Mouse (Mus musculus) T-helper 1 cell (primary cell): ENCODE data around the gene Klhl22.

Experiments
- in situ Hi-C: fragments of 300-600 bp; cut with MboI, MseI; formaldehyde crosslinking; loops from one replicate; pipeline ENCODE4 v1.15.1; 2025; ENCODE audit warnings: high pct_unique_total_duplicates

The Klhl22 gene

GRCm38 (mm10) chr16:17801777-17802455 is 42.5 kb downstream of the Klhl22 start:
- in situ Hi-C loops: no loop called here

- in situ Hi-C loops: no loop called here
Observed at GRCm38 (mm10) chr16:17802456-17802838, 43.0 kb downstream of the Klhl22 start.

DNA sequence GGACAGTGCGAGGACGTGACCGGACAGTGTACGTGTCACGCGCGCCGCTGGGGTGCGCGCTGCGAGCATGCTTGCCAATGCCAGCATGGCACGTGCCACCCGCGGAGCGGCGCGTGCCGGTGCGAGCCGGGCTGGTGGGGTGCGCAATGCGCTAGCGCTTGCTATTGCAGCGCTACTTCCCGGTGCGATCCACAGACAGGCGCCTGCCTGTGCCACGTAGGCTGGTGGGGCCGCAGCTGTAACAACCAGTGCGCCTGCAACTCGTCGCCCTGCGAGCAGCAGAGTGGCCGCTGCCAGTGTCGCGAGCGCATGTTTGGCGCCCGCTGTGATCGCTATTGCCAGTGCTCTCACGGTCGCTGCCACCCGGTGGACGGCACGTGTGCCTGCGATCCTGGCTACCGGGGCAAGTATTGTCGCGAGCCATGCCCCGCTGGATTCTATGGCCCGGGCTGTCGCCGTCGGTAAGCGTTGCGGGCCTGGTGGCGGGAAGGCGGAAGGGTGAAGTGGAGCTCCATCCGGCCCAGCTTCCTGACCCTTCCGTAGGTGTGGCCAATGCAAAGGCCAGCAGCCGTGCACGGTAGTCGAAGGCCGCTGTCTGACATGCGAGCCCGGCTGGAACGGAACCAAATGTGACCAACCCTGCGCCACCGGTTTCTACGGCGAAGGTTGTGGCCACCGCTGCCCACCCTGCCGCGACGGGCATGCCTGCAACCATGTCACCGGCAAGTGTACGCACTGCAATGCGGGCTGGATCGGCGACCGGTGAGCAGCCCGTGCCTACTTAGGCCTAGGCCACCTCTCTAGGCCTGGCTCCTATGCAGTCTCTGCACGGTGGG is 43.6 kb downstream of the Klhl22 start:
- in situ Hi-C loops: no loop called here

GRCm38 (mm10) chr16:17803675-17804448 is 44.4 kb downstream of the Klhl22 start:
- in situ Hi-C loops: no loop called here

DNA sequence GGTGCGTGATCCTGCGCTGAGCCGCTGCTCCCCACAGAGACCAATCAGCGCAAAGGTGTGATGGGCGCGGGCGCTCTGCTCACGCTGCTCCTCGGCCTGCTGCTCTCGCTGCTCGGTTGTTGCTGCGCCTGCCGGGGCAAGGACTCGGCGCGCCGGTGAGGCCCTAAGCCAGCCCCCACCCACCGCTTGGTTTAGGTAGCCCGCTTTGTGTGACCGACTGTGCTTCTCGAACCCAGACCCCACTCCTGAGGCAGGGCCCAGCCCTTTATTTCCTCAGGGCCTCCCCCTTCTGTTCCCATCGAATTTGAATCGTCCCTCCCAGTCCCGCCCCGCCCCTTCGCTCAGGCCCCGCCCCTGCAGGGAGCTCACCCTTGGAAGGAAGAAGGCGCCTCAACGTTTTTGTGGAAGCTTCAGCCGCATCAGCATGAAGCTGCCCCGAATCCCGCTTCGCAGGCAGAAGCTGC is 45.1 kb downstream of the Klhl22 start:
- in situ Hi-C loops: no loop called here

- in situ Hi-C loops: no loop called here
Observed at GRCm38 (mm10) chr16:17804982-17805381, 45.6 kb downstream of the Klhl22 start.

DNA sequence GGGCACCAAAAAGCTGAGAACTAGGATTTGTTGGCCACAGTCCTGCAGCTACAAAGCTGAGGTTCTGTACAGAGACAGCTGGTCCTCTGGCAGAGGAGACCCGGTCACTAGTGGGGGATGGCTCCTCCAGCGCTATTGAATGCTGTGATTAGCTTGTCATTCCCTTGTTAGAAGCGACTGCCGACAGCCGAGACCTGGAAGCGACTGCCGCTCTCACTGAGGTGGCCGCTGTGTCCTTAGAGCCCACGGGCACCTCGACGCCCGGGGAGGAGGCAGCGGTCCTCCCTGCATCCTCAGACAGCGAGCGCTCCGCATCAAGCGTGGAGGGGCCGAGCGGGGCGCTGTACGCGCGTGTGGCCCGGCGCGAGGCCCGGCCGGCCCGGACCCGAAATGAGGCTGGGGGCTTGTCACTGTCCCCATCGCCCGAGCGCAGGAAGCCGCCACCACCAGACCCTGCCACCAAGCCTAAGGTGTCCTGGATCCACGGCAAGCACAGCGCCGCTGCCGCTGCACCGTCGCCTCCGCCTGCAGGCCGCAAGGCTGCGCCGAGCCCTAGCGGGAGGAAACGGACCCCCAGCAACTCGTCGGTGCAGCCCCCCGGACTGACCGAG is 47.3 kb downstream of the Klhl22 start:
- in situ Hi-C loops: no loop called here

- in situ Hi-C loops: no loop called here
Observed at GRCm38 (mm10) chr16:17807192-17808009, 48.0 kb downstream of the Klhl22 start.

DNA sequence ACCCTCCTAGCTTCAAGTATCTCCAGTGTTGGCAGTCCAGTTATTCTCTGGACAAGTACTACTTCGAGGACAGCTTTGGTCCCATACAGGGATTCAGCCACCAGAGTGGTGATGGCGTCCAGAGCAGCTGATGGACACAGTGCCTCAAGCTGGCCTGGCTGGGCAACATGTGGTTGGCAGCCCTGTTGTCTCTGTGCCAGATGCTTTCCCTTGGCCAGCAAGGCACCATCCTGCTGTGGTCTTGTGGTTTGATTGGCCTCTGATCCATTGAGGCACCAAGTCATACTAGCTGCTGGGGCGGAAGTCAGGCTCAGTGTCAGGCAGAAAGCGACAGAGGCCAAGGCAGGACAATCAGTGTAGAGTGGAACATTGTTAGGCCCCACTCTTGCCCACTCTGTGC is 49.7 kb downstream of the Klhl22 start:
- in situ Hi-C loops: no loop called here

DNA sequence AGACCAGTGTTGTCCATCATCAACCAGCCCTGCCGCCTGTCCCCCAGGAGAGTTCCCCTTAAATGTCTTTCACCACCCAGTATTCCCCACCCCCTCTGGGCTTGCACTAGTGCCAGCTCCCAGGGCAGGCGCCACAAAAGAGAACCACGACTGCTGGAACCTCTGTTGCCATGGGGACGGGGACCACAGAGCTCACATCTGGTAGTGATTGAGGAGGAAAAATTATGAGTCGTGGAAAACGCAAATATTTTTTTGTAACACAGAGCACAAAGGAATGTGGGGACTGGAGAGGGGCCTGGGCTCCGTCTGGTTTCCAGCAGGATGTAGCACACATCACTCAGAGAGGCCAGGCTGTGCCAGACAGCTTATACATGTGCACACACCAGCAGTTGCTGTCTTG is 50.3 kb downstream of the Klhl22 start:
- in situ Hi-C loops: no loop called here

GRCm38 (mm10) chr16:17812120-17812519 is 52.7 kb downstream of the Klhl22 start:
- in situ Hi-C loops: no loop called here

- in situ Hi-C loops: no loop called here
Observed at GRCm38 (mm10) chr16:17813173-17813572, 53.8 kb downstream of the Klhl22 start.

DNA sequence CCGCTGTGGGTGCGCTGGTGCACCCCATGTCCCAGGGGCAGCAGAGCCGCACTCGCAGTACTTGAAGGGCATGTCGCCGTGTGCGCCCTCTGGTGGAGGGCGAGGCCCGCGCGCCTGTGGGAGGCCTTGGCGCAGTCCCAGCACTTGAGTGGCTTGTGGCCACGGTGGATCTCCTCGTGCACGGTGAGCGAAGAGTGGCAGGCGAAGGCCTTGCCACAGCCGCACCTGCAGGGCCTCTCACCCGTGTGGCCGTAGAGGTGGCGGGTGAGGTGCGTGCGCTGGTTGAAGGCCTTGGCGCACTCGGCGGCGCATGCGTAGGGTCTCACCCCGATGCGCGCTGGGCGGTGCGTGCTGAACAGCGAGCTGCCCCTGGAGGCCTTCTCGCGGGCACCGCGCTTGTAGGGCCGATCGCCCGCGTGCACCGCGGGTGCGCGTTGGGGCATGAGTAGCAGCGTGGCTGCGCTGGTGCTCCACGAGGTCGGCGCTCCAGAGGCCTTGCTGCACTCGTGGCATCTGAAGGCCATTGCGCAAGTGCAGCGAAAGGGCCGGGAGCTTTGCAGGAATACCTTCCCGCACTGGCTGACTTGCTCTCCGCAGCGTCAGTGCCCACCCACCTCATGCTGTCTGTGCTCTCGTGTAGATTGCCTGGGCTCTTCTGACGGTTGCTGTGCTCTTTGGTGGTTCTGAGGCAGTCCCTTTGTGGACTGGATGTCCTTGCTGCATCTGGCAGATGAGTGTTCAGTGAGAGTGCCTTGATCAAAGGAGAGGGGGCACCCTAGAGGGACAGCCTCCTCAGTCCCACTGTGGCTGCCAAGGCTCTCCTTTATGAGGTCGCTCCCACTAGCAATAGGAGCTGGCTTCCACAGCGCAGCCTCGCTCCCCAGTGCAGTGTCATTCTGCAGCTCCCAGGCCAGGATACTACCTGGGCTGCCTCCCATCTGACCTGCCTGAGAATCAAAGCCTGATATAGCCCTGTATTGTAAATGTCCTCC is 56.3 kb downstream of the Klhl22 start:
- in situ Hi-C loops: no loop called here

DNA sequence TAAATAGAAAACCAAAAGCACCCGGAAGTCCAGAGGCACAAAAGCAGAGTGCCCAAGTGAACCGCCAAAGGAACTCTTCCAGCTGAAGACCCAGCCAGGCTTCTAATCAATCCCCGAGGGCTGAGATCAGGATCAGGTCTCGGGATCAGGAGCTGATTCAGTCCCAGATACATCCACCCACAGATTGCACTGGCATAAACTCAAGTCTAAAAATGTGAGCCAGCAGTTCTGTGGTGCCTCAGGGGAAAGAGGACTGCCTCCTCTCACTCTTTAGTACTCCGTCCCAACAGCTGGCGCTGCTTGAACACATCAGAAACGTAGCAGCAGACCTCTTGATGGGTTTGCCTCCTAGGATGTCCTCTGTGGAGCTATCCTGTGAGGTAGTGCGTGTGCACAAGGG is 57.1 kb downstream of the Klhl22 start:
- in situ Hi-C loops: no loop called here

- in situ Hi-C loops: no loop called here
Observed at GRCm38 (mm10) chr16:17826500-17826899, 67.1 kb downstream of the Klhl22 start.

DNA sequence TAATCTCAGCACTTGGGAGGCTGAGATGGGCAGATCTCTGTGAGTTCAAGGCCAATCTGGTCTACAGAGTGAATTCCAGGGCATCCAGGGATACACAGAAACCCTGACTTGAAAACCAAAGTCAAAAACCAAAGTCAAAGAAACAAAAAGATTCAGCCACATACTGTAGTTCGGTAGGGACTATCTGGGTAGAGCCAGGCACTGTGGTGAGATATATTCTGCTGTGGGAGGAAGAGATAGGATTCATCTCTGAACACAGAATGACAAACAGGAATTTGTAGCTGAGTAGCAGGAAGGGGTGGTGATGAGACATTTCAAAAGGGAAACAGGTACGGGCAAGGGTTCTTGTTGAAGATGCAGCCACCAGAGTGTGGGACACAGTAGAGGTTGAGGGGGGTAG is 68.8 kb downstream of the Klhl22 start:
- in situ Hi-C loops: no loop called here

GRCm38 (mm10) chr16:17828867-17829266 is 69.4 kb downstream of the Klhl22 start:
- in situ Hi-C loops: no loop called here

DNA sequence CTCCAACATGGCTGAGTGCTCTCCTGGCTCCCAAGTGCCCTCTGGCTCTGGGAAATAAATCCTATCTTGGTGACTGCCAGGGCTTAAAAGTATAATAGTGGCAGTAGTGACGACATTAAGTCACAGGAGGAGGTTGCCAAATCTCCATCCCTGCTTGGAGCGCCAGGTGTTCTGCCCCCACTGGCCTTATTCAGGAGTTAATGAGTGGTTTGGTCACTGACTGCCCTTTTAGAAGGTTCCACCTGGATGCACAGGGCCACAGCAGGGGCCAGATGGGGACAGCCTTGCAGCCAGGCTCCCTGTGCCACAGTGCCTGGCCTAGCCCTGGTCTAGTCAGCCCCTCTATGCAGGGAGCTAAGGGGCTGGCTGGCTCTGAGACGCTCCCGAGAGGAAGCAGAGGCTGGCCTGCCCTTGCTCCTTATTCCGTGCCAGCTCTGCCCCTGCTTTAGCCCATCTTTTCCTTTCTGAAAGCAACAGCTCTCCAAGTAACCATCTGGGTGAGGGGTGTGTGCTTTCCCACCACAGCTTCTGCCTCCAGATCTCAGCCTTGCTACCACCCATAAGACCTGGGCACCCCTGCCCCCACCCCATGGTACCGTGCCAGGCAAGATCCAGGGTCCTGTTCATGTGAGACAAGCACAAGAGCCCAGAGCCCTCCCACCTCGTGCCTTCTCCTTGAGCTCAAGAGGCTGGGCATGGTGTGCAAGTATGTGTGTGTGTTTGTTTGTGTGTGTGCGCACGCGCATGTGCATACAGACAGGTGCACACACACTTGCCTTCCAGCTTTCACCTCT is 71.2 kb downstream of the Klhl22 start:
- in situ Hi-C loops: no loop called here

- in situ Hi-C loops: no loop called here
Observed at GRCm38 (mm10) chr16:17831781-17832180, 72.4 kb downstream of the Klhl22 start.
